17 mouse cellular contexts compared by ENCODE assay signal in genomic region chr16:32942694-32943093, GRCm38 (mm10). TPM values are rescaled to one million over a fixed set of nuclear protein-coding genes. Genes with fewer than 3 reads are reported as not detected.
DNase-seq lines count a peak whose midpoint lies in the region; ATAC-seq and TF ChIP-seq lines count a peak whose summit lies in the region.
"Had no signal": no experiment of that assay in that cellular context is flagged by ENCODE, and none has a peak within 500 bp of the region (broad histone marks: within the 10 kb centered on the region; RNA-seq: fewer than 3 reads in every experiment).

No protein-coding gene starts in this region.

- H3K4me1 ChIP-seq in forebrain, embryonic 13.5 days = no peaks in the 10 kb centered on the region
- peaks cover 25% of the 10 kb centered on the region for H3K4me1 ChIP-seq in forebrain, embryonic 10.5 days
- H3K4me1 ChIP-seq in limb, embryonic 14.5 days (ENCODE audit: control insufficient read depth, insufficient read depth, low read length) = peaks cover 4% of the 10 kb centered on the region; the same call in 1 of the 2 replicates

- no peak overlapping the region for H3K27ac ChIP-seq in forebrain, embryonic 13.5 days
- no peak overlapping the region for H3K27ac ChIP-seq in forebrain, embryonic 10.5 days
- peak overlapping the region; percentile 33; the same call in 1 of the 2 replicates for H3K27ac ChIP-seq in layer of hippocampus, adult 2 months
- H3K27ac ChIP-seq in limb, embryonic 14.5 days (replicated peaks; ENCODE audit: low read depth, low read length) = no peak overlapping the region; the same call in 1 of the 2 replicates
- H3K27ac ChIP-seq: limb, embryonic 15.5 days; midbrain, embryonic 10.5 days had no signal

- no peak overlapping the region for H3K4me3 ChIP-seq in forebrain, embryonic 13.5 days
- H3K4me3 ChIP-seq in forebrain, embryonic 10.5 days = no peak overlapping the region
- no peak overlapping the region for H3K4me3 ChIP-seq in layer of hippocampus, adult 2 months
- H3K4me3 ChIP-seq in limb, embryonic 14.5 days (replicated peaks; ENCODE audit: low read length) = no peak overlapping the region
- H3K4me3 ChIP-seq: erythroblast, embryonic 14.5 days; limb, embryonic 15.5 days; midbrain, embryonic 10.5 days had no signal

- WGBS in forebrain, embryonic 13.5 days = 80% methylated on average over 5 of the region's 5 CpGs
- whole genome bisulfite sequencing in forebrain, embryonic 10.5 days = 94% methylated on average over 5 of the region's 5 CpGs
- 29% methylated on average over 5 of the region's 5 CpGs for WGBS in limb, embryonic 14.5 days

- ATAC-seq in forebrain, embryonic 13.5 days = 0 out of 2 replicates have a peak, but pooled peaks have one; percentile 65
- peak; percentile 75 for ATAC-seq in limb, embryonic 14.5 days (ENCODE audit: low FRiP score, low read depth)
- ATAC-seq: intestine, postnatal 0 days; lung, postnatal 0 days had no signal

- no peak overlapping the region for H3K9ac ChIP-seq in forebrain, embryonic 13.5 days
- H3K9ac ChIP-seq in limb, embryonic 14.5 days (ENCODE audit: low read depth, low read length, severe bottlenecking) = no peak overlapping the region
- H3K9ac ChIP-seq: limb, embryonic 15.5 days had no signal

- no peak for DNase-seq in forebrain, embryonic 10.5 days (ENCODE audit: extremely low spot score, low spot score)
- peak in 1 of 2 experiments; percentile 19 for DNase-seq in layer of hippocampus, adult 2 months (ENCODE audit: low spot score in 2 of 2)
- DNase-seq in layer of hippocampus, adult 9-10 months (ENCODE audit: low spot score) = no peak
- peak; percentile 48 for DNase-seq in brain, adult 2 months (ENCODE audit: low read depth, low spot score)
- DNase-seq in limb, embryonic 14.5 days (ENCODE audit: low spot score) = peak; percentile 65
- DNase-seq in left cerebral cortex, postnatal 14 days (ENCODE audit: low spot score in 2 of 2) = no peak
- no peak for DNase-seq in heart, adult 8-10 months (ENCODE audit: low spot score)
- DNase-seq: cerebellum, postnatal 25 days; heart, postnatal 4 days; kidney, postnatal 36 days; thymus, postnatal 36 days had no signal

- TF ChIP-seq CTCF in layer of hippocampus, adult 2 months (conservative IDR thresholded peaks at IDR 0.05) = no peak

- intact Hi-C loops in left cerebral cortex, postnatal 14 days (cut with DNase I) = no loop called here

- no peaks in the 10 kb centered on the region for H3K27me3 ChIP-seq in forebrain, embryonic 13.5 days
- no peaks in the 10 kb centered on the region for H3K27me3 ChIP-seq in forebrain, embryonic 10.5 days (ENCODE audit: poor library complexity, severe bottlenecking)
- no peaks in the 10 kb centered on the region for H3K27me3 ChIP-seq in limb, embryonic 14.5 days (ENCODE audit: control insufficient read depth, insufficient read depth, low read length)
- H3K27me3 ChIP-seq: limb, embryonic 15.5 days had no signal

- H3K9me3 ChIP-seq in forebrain, embryonic 13.5 days (replicated peaks) = no peaks in the 10 kb centered on the region
- H3K9me3 ChIP-seq in forebrain, embryonic 10.5 days = no peaks in the 10 kb centered on the region
- H3K9me3 ChIP-seq in limb, embryonic 14.5 days (ENCODE audit: control insufficient read depth, low read length) = no peaks in the 10 kb centered on the region
- H3K9me3 ChIP-seq: limb, embryonic 15.5 days had no signal

- no peak overlapping the region for H3K4me2 ChIP-seq in forebrain, embryonic 13.5 days
- no peak overlapping the region for H3K4me2 ChIP-seq in limb, embryonic 14.5 days (replicated peaks; ENCODE audit: low read depth, low read length, severe bottlenecking)
- H3K4me2 ChIP-seq: limb, embryonic 15.5 days had no signal

- H3K36me3 ChIP-seq in forebrain, embryonic 13.5 days (ENCODE audit: poor library complexity, severe bottlenecking) = no peaks in the 10 kb centered on the region
- H3K36me3 ChIP-seq in forebrain, embryonic 10.5 days (replicated peaks) = 0 out of 2 replicates have a peak, but pooled peaks cover 2% of the 10 kb centered on the region
- H3K36me3 ChIP-seq in limb, embryonic 14.5 days (ENCODE audit: control insufficient read depth, insufficient read depth, low read length) = no peaks in the 10 kb centered on the region
- H3K36me3 ChIP-seq: limb, embryonic 15.5 days; midbrain, embryonic 10.5 days had no signal

- no peak for TF ChIP-seq POLR2A in limb, embryonic 14.5 days (IDR thresholded peaks at IDR 0.05; ENCODE audit: borderline replicate concordance, extremely low read depth, insufficient read depth, insufficient read length)

RNA-seq across cellular contexts. Expression of gene Lrch3, which starts 28.8 kb away (rescaled TPM):
- polyA plus RNA-seq in forebrain, embryonic 13.5 days (2015; fragmentation: Nextera tagmentation; extraction: Ambion mirVana) = 36.7 and 39.9 TPM in 2 replicates
- 29.4 and 33.9 TPM in 2 replicates for polyA plus RNA-seq in forebrain, embryonic 10.5 days (2016; fragmentation: Nextera tagmentation; extraction: Ambion mirVana)
- total RNA-seq in layer of hippocampus, adult 2 months (2021) = 10 to 100 TPM; 41.0 to 48.2 TPM
- polyA plus RNA-seq in limb, embryonic 14.5 days (2012; rRNA removed) = 56.3 and 68.0 TPM in 2 replicates
- 24.9 and 30.4 TPM in 2 replicates for polyA plus RNA-seq in limb, embryonic 14.5 days (2014; fragmentation: Nextera tagmentation; extraction: Ambion mirVana)
- 10 to 100 TPM; 28.9 to 31.6 TPM for total RNA-seq in left cerebral cortex, postnatal 14 days (2021)
- total RNA-seq in heart, adult 8-10 months (2022) = 10 to 100 TPM; 21.5 to 26.3 (median 22.7) TPM

Comparison
In these comparisons a context has a peak if more than half of its experiments do, and no peak if none do; other contexts are left out.
1. DNase-seq: peak in brain, adult 2 months (single experiment) and limb, embryonic 14.5 days (single experiment); none in forebrain, embryonic 10.5 days (single experiment), layer of hippocampus, adult 9-10 months (single experiment), left cerebral cortex, postnatal 14 days (0 of 2) and heart, adult 8-10 months (single experiment).